ENCODE assay signal across 27 mouse cellular contexts in genomic region chr5:8839651-8840050, GRCm38 (mm10). TPM values are rescaled to one million over a fixed set of nuclear protein-coding genes. Genes with fewer than 3 reads are reported as not detected.
"Had no signal": no experiment of that assay in that cellular context is flagged by ENCODE, and none has a peak within 500 bp of the region (broad histone marks: within the 10 kb centered on the region; RNA-seq: fewer than 3 reads in every experiment).

No protein-coding gene starts in this region.

- DNase-seq: kidney, adult 2 months; kidney, postnatal 25 days; layer of hippocampus, adult 9-11 months; liver; lung, adult 18-20 months; lung, postnatal 10 days; lung, postnatal 4 days; right cerebral cortex, adult 18-20 months; right cerebral cortex, postnatal 25 days; spleen, adult 18-20 months; thymus, adult 18-20 months; thymus, postnatal 14 days; thymus, postnatal 4 days had no signal

- ATAC-seq: liver, embryonic 12.5 days; midbrain, embryonic 13.5 days; midbrain, embryonic 16.5 days had no signal

- H3K36me3 ChIP-seq: limb, embryonic 10.5 days; limb, embryonic 13.5 days; liver, embryonic 12.5 days; liver, embryonic 15.5 days; lung, embryonic 15.5 days; midbrain, embryonic 10.5 days; midbrain, embryonic 13.5 days; neural tube, embryonic 12.5 days; neural tube, embryonic 15.5 days had no signal

- H3K4me1 ChIP-seq: limb, embryonic 10.5 days; liver, embryonic 12.5 days; liver, embryonic 15.5 days; lung, embryonic 15.5 days; megakaryocyte, embryonic 14.5 days; midbrain, embryonic 10.5 days; neural tube, embryonic 12.5 days had no signal

- H3K27ac ChIP-seq: kidney, postnatal 0 days; layer of hippocampus, adult 2 months; limb, embryonic 10.5 days; limb, embryonic 13.5 days; liver, embryonic 12.5 days; liver, embryonic 15.5 days; lung, embryonic 15.5 days; midbrain, embryonic 10.5 days; midbrain, embryonic 13.5 days; neural tube, embryonic 12.5 days; neural tube, embryonic 15.5 days had no signal

- H3K27me3 ChIP-seq: limb, embryonic 13.5 days; liver, embryonic 12.5 days; liver, embryonic 15.5 days; lung, embryonic 15.5 days; megakaryocyte, embryonic 14.5 days; midbrain, embryonic 13.5 days; neural tube, embryonic 12.5 days; neural tube, embryonic 15.5 days had no signal

- H3K4me3 ChIP-seq: layer of hippocampus, adult 2 months; limb, embryonic 10.5 days; limb, embryonic 13.5 days; liver, embryonic 12.5 days; liver, embryonic 15.5 days; lung, embryonic 15.5 days; megakaryocyte, embryonic 14.5 days; midbrain, embryonic 10.5 days; midbrain, embryonic 13.5 days; neural tube, embryonic 12.5 days; neural tube, embryonic 15.5 days had no signal

RNA-seq across cellular contexts. Expression of gene Abcb4, which starts 53.9 kb away (rescaled TPM):
- polyA plus RNA-seq: kidney, embryonic 14.5 days had no signal
